Mouse (Mus musculus): ENCODE data around the gene Klf13. TPM values are rescaled to one million over a fixed set of nuclear protein-coding genes. Genes with fewer than 3 reads are reported as not detected.

Gene Klf13
- polyA plus RNA-seq, 1 experiment from 2014 or later: 33.4 TPM

DNA sequence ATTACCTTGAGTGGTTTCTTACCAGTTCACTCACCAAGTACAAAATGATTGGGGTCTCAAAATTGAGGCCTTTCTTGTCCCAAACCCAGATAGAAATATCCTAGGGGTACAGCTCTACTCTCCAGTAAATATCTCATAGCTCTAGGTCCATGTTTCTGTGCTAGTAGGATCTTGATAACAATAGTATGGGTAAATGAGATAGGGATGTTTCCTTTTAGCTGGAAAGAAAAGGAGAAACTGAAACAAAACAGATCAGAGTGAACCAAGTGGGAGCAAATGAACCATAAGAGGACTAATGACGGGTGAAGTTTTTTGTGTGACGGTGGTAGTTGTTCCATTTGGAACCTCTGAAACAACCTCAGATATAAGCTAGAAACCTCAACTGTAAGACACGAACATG is 2.3 kb upstream of the Klf13 start:
- no peaks in the 10 kb centered on the region for H3K36me3 ChIP-seq
- H3K27me3 ChIP-seq (ENCODE audit: insufficient read depth, poor library complexity, severe bottlenecking): peaks cover 21% of the 10 kb centered on the region; the same call in 1 of the 2 replicates
- no peak overlapping the region for H3K27ac ChIP-seq
- peaks cover 22% of the 10 kb centered on the region for H3K4me1 ChIP-seq (replicated peaks)
- H3K9me3 ChIP-seq: no peaks in the 10 kb centered on the region
- no peak for DNase-seq (ENCODE audit: low spot score)
- no peak overlapping the region for H3K4me3 ChIP-seq
- 87% methylated on average over 3 of the region's 3 CpGs for WGBS

DNA sequence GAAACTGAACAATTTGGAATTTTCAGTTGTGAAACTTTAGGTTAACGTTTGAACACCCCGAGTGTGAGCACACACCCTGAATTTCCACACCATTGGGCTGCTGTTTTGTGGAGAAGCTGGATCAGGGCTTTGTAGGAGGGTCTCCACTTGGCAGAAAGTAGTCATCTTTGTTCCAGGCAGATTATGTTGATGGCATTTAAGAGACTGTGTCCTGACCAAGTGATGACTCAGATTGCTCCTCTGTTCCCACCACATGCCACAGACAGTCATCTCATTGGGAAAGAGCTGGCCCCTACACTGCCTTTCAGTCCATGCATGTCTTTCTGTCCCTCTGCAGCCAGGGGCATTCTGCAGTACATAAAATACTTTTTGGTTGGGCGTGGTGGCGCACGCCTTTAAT is 1.6 kb upstream of the Klf13 start:
- Histone ChIP-seq H3K4me3 (no peak overlapping the region), H3K9me3 (no peaks in the 10 kb centered on the region), H3K27me3 (ENCODE audit: insufficient read depth, poor library complexity, severe bottlenecking) (peaks cover 21% of the 10 kb centered on the region; the same call in 1 of the 2 replicates), H3K36me3 (no peaks in the 10 kb centered on the region), H3K4me1 (replicated peaks) (peaks cover 29% of the 10 kb centered on the region), H3K27ac (peak overlapping the region; percentile 99; the same call in 1 of the 2 replicates)
- DNase-seq (ENCODE audit: low spot score): no peak
- WGBS: 89% methylated on average over 5 of the region's 5 CpGs

DNA sequence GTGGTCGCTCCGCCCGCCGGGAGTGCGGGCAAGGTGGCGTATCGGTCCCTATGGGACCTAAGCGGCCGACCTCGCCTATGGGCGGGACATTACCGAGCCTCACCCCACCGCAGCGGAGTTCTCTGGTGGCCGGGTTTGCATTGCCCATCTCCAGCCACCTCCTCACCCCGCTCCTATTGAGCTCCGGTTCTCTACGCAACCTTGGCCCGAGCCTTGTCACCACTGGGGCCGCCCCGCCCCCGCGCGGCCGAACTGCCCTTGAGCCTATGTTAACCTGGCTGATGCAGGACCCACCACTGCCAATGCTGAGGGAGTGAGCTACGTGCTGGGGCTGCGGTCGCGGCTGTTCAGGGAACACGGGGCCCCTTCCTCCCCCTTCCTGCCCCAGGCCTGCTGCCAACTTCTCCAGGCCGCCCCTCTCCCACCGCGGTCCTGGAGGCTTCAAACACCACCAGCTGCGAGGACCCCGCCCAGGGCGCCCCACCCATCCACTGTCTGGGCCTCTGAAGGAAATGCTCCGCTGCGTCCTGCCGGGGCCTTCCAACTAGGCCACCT is 759 bp upstream of the Klf13 start:
- WGBS: under 1% methylated on average over 39 of the region's 39 CpGs
- DNase-seq (ENCODE audit: low spot score): no peak

DNA sequence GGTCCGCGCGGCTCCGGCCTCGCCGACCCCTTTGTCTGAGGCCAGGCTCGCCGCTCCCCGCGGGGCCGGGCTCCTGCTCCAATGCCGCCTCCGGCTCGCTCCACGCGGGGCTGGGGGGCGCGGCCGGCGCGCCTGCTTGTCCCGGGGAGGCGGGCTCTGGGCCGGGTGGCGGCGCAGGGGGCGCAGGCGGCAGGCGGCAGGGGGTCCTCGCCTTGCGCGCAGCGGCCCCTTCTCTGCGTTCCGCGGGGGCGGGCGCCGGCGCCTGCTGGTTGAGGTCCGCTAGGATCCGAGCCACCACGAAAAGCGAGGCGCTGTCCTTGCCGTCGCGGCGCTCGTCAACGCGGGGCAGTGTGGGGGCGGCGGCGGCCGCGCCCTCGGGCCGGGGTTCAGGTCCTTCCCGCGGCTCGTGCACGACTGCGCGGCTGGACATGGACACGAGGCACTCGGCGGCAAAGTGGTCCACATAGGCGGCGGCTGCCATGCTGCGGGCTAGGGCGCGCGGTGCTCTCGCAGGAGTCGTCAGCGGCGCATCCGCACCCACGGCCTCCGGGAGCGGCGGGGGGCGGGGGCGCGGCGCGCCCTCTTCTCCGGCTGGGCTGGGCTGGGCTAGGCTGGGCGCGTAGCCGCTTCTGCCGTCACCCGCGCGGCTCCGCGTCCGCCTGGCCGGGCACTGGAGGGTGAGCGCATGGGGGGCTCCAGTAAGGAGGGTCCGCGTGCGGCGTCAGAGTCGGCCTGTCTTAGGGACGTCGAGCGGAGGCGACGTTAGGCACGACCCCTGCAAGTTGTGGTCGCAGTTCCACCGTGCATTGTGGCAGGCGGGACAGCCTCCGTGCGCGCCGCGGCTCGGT is 425 bp downstream of the Klf13 start:
- H3K36me3 ChIP-seq: no peaks in the 10 kb centered on the region
- peak overlapping the region; percentile 99 for H3K27ac ChIP-seq
- H3K9me3 ChIP-seq: no peaks in the 10 kb centered on the region
- peaks cover 45% of the 10 kb centered on the region for H3K4me1 ChIP-seq (replicated peaks)
- peak overlapping the region; percentile 97 for H3K4me3 ChIP-seq
- no peak for DNase-seq (ENCODE audit: low spot score)
- peaks cover 21% of the 10 kb centered on the region; the same call in 1 of the 2 replicates for H3K27me3 ChIP-seq (ENCODE audit: insufficient read depth, poor library complexity, severe bottlenecking)
- WGBS: under 1% methylated on average over 121 of the region's 121 CpGs

More for the DNA sequence above, 759 bp upstream of the Klf13 start:
- Histone ChIP-seq H3K4me1 (replicated peaks) (peaks cover 37% of the 10 kb centered on the region), H3K36me3 (no peaks in the 10 kb centered on the region), H3K9me3 (no peaks in the 10 kb centered on the region), H3K27me3 (ENCODE audit: insufficient read depth, poor library complexity, severe bottlenecking) (peaks cover 21% of the 10 kb centered on the region; the same call in 1 of the 2 replicates), H3K27ac (peak overlapping the region; percentile 99), H3K4me3 (peak overlapping the region; percentile 97)

DNA sequence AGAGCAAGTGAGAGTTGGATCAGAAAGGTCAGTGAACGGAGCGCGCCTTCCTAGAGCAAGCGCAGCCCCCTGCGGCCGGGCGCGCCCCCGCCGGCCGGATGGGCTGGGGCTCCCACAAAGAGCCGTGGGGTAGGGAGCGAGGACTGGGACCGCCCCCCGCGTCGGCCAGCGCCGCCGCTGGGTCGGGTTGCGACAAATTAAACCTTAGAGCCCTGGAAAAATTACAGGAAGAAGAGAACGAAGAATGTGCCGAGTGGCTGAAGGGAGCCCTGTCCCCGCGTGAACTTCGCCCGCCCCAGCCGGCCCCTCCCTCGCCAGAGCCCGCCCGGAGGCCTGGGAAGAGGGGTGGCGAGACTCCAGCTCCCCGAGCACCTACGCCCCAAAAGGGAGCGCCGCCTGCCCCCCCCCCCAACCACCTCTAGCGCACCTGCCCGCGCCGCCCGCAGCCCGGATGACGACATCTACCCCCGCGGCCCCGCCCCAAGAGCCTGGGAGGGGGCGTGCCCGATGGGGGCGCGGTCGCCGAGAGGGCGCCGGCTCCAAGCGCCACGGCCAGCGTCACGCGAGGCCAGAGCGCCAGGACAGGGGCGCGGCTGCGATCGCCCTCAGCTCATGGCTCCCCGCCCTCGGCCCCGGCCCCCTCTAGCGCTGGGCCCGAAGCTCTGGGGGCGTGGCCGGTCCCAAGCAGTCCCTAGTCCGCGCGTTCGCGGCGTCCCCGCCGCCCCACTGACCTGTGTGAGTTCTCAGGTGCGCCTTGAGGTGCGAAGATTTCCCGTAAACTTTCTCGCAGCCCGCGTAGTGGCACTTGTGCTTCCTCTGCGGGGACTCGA is 1.3 kb downstream of the Klf13 start:
- DNase-seq (ENCODE audit: low spot score): peak; percentile 73
- Histone ChIP-seq H3K36me3 (no peaks in the 10 kb centered on the region), H3K4me3 (peak overlapping the region; percentile 97), H3K27ac (peak overlapping the region; percentile 99), H3K4me1 (replicated peaks) (peaks cover 45% of the 10 kb centered on the region), H3K9me3 (no peaks in the 10 kb centered on the region), H3K27me3 (ENCODE audit: insufficient read depth, poor library complexity, severe bottlenecking) (peaks cover 21% of the 10 kb centered on the region; the same call in 1 of the 2 replicates)
- under 1% methylated on average over 86 of the region's 88 CpGs for WGBS

DNA sequence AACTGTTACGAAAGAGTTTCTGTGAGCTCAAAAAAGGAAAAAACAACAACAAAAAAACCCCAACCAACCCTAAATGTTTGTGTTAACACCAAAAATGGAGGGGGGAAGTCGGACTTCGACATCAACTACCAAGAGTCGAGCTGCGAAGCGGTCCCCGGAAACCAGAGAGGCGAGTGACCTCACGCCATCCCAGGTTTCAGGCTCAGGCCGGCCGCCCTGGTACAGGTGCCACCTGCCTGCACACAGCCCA is 1.8 kb downstream of the Klf13 start:
- WGBS: under 1% methylated on average over 11 of the region's 11 CpGs
- DNase-seq (ENCODE audit: low spot score): no peak
- H3K4me1 ChIP-seq (replicated peaks): peaks cover 45% of the 10 kb centered on the region
- H3K27ac ChIP-seq: peak overlapping the region; percentile 99
- no peaks in the 10 kb centered on the region for H3K9me3 ChIP-seq
- no peaks in the 10 kb centered on the region for H3K36me3 ChIP-seq
- H3K27me3 ChIP-seq (ENCODE audit: insufficient read depth, poor library complexity, severe bottlenecking): peaks cover 18% of the 10 kb centered on the region; the same call in 1 of the 2 replicates
- H3K4me3 ChIP-seq: peak overlapping the region; percentile 97

DNA sequence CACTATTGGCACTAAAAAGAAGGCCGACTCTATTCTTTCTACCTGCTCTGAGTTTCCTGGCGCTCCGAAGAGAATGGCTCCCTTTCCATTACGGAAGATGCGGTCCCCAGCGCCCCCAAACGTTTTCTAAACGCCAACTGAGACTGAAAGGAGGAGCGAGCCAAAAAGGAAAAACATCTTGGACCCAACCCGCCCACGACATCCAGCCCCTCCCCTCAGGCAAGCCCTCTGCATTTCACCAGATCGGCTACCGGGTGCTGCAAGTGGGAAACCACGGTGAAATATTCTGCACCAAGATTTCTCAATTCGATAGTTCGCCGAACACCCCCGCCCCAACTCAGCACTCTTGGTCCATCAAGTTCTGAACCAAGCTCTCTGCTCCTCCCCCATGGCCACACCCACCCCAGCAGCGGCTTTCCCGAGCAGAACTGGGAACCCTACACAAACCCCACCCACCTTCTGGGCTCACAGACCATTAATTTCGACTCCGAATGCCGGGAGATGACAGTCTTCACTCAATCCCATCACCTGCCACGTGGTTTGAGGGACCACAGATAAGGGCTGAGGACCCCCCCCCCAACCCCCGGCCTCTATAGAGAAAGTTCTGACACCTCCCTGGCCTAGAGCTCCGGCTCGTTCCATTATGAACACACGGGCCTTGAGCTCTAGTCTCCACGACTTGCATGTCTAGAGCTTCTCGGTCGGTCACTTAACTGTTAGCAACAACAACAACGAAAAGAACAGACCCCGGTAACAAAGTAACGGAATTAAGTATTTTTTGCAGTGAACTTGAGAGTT is 2.3 kb downstream of the Klf13 start:
- peaks cover 13% of the 10 kb centered on the region; the same call in 1 of the 2 replicates for H3K27me3 ChIP-seq (ENCODE audit: insufficient read depth, poor library complexity, severe bottlenecking)
- peak overlapping the region; percentile 97 for H3K4me3 ChIP-seq
- peak; percentile 64 for DNase-seq (ENCODE audit: low spot score)
- WGBS: under 1% methylated on average over 34 of the region's 34 CpGs
- H3K36me3 ChIP-seq: no peaks in the 10 kb centered on the region
- H3K4me1 ChIP-seq (replicated peaks): peaks cover 45% of the 10 kb centered on the region
- no peaks in the 10 kb centered on the region for H3K9me3 ChIP-seq
- H3K27ac ChIP-seq: peak overlapping the region; percentile 99

DNA sequence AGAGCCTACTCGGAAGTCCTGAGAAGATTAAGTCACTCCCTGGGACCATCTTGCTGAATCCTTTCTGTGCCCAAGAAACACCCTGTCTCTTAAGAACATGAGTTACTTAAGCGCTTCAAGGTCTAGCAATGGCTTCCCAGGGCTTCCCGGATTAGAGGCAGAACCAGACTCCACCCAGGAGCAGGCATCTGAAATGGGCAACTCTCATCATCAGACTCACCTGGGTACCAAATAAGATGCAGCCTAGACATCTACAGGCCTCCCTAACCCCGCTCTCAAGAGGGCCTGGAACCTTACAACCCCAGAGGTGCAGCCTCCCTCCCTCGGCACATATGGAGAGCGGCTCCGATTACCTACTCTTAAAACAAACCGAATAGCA is 2.9 kb downstream of the Klf13 start:
- no peak for DNase-seq (ENCODE audit: low spot score)
- 19% methylated on average over 8 of the region's 8 CpGs for WGBS
- H3K4me3 ChIP-seq: peak overlapping the region; percentile 97
- H3K36me3 ChIP-seq: no peaks in the 10 kb centered on the region
- no peaks in the 10 kb centered on the region for H3K9me3 ChIP-seq
- H3K4me1 ChIP-seq (replicated peaks): peaks cover 45% of the 10 kb centered on the region
- H3K27ac ChIP-seq: peak overlapping the region; percentile 99; the same call in 1 of the 2 replicates
- H3K27me3 ChIP-seq (ENCODE audit: insufficient read depth, poor library complexity, severe bottlenecking): peaks cover 7% of the 10 kb centered on the region; the same call in 1 of the 2 replicates

DNA sequence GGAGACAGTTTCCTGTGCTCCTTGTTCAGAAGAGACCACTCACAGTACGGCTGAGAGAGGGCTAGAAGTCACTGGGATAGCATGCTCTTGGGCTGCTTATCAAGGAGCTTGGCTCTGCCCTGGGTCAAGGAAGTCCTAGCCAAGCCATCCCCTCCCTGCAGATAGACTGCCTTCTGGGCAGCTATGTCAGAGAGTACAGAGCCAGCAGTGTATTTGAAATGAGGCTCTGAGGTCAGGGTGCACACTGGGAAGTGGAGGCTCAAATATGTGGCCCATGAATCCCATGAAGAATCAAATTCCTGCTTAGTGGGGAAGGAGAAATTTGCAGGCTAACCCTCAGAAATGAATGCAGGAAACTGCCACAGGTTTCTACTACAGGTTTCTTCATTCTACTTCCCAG is 4.2 kb downstream of the Klf13 start:
- WGBS: 72% methylated on average over 1 of the region's 1 CpGs
- Histone ChIP-seq H3K27me3 (ENCODE audit: insufficient read depth, poor library complexity, severe bottlenecking) (no peaks in the 10 kb centered on the region), H3K4me1 (replicated peaks) (peaks cover 39% of the 10 kb centered on the region), H3K9me3 (no peaks in the 10 kb centered on the region), H3K27ac (no peak overlapping the region), H3K4me3 (0 out of 2 replicates have a peak overlapping the region, but pooled peaks have one; percentile 7), H3K36me3 (no peaks in the 10 kb centered on the region)
- DNase-seq (ENCODE audit: low spot score): no peak

DNA sequence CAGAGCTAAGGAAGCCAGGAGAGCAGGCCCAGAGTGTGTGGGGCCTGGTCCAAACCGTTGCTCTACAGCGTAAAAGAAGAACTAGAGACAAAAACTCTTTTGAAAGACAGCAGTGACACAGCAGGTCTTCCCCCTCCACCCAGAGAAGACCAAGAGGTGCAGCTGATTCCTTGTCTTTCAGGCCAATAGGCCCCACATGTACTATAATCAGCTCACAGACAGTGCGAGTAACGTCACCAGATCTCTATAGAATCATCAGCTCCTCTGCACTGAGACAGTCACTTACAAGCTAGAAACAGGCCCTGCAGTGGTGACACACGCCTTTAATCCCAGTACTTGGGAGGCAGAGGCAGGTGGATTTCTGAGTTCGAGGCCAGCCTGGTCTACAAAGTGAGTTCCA is 4.8 kb downstream of the Klf13 start:
- Histone ChIP-seq H3K27ac (no peak overlapping the region), H3K36me3 (no peaks in the 10 kb centered on the region), H3K4me3 (no peak overlapping the region), H3K4me1 (replicated peaks) (peaks cover 36% of the 10 kb centered on the region), H3K27me3 (ENCODE audit: insufficient read depth, poor library complexity, severe bottlenecking) (no peaks in the 10 kb centered on the region), H3K9me3 (no peaks in the 10 kb centered on the region)
- WGBS: 78% methylated on average over 6 of the region's 6 CpGs
- DNase-seq (ENCODE audit: low spot score): no peak

DNA sequence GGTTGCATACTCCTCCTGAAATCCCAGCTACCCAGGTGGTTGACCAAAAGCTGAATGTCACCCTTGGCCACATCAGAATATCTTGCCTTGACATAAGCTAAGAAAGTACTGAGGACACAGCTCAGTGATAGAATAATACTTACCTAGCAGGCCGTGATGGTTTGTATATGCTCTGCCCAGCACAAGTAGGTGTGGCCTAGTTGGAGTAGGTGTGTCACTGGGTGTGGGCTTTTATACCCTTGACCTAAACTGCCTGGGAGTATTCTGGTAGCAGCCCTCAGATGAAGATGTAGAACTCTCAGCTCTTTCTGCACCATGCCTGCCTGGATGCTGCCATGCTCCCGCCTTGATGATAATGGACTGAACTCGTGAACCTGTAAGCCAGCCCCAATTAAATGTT is 6.3 kb downstream of the Klf13 start:
- H3K4me3 ChIP-seq: no peak overlapping the region
- peaks cover 29% of the 10 kb centered on the region for H3K4me1 ChIP-seq (replicated peaks)
- no peaks in the 10 kb centered on the region for H3K9me3 ChIP-seq
- WGBS: 92% methylated on average over 3 of the region's 3 CpGs
- no peaks in the 10 kb centered on the region for H3K36me3 ChIP-seq
- H3K27me3 ChIP-seq (ENCODE audit: insufficient read depth, poor library complexity, severe bottlenecking): no peaks in the 10 kb centered on the region
- DNase-seq (ENCODE audit: low spot score): no peak
- H3K27ac ChIP-seq: no peak overlapping the region

DNA sequence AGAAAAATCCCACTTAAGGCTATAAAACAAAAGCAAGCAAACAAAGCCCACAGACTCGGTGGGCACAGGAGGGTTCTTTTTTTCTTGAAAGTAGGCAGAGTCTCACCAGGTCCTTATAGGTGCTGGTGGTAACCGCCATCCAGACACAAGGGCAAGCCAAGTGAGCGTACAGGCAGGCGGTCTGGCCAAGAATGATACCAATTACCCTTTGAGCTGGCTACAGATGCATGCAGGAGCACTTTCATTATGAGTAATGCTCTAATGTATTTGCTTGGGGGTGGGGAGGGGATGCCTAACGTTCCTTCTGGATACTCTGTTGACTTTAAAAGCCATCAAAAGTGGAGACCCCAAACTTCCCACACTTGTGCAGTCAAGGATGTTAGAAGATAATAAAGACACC is 7.9 kb downstream of the Klf13 start:
- no peaks in the 10 kb centered on the region for H3K36me3 ChIP-seq
- H3K27me3 ChIP-seq (ENCODE audit: insufficient read depth, poor library complexity, severe bottlenecking): no peaks in the 10 kb centered on the region
- 90% methylated on average over 5 of the region's 5 CpGs for WGBS
- DNase-seq (ENCODE audit: low spot score): no peak
- no peak overlapping the region for H3K27ac ChIP-seq
- no peaks in the 10 kb centered on the region for H3K9me3 ChIP-seq
- H3K4me3 ChIP-seq: no peak overlapping the region
- H3K4me1 ChIP-seq (replicated peaks): peaks cover 27% of the 10 kb centered on the region

Measured in hindbrain, embryonic 10.5 days (tissue).